Mouse (Mus musculus): ENCODE measurements around the gene Pth2r. TPM values are rescaled to one million over a fixed set of nuclear protein-coding genes. Genes with fewer than 3 reads are reported as not detected.

Gene Pth2r
- polyA plus RNA-seq, 1 experiment from 2014 or later, result not detected

- no peak overlapping the region for H3K27ac ChIP-seq (replicated peaks)
- no peak overlapping the region for H3K9ac ChIP-seq
- no peaks in the 10 kb centered on the region for H3K36me3 ChIP-seq
- no peaks in the 10 kb centered on the region for H3K4me1 ChIP-seq
- no peak overlapping the region for H3K4me2 ChIP-seq
- no peaks in the 10 kb centered on the region for H3K9me3 ChIP-seq
- H3K27me3 ChIP-seq (replicated peaks), result no peaks in the 10 kb centered on the region
- H3K4me3 ChIP-seq, result no peak overlapping the region
- ATAC-seq (ENCODE audit: extremely low read depth, insufficient number of reproducible peaks, low FRiP score, low TSS enrichment), result no peak
- 69% methylated on average over 5 of the region's 5 CpGs for WGBS
Observed at GRCm38 (mm10) chr1:65334026-65334425, 52.2 kb downstream of the Pth2r start.

GRCm38 (mm10) chr1:65337768-65338167 is 55.9 kb downstream of the Pth2r start:
- no peaks in the 10 kb centered on the region for H3K9me3 ChIP-seq
- no peak overlapping the region for H3K4me2 ChIP-seq
- H3K9ac ChIP-seq, result no peak overlapping the region
- WGBS, result 80% methylated on average over 2 of the region's 2 CpGs
- no peak overlapping the region for H3K27ac ChIP-seq (replicated peaks)
- no peaks in the 10 kb centered on the region for H3K27me3 ChIP-seq (replicated peaks)
- H3K4me1 ChIP-seq, result no peaks in the 10 kb centered on the region
- H3K36me3 ChIP-seq, result no peaks in the 10 kb centered on the region
- H3K4me3 ChIP-seq, result no peak overlapping the region
- ATAC-seq (ENCODE audit: extremely low read depth, insufficient number of reproducible peaks, low FRiP score, low TSS enrichment), result no peak

GRCm38 (mm10) chr1:65340240-65340639 is 58.4 kb downstream of the Pth2r start:
- no peaks in the 10 kb centered on the region for H3K36me3 ChIP-seq
- no peak overlapping the region for H3K9ac ChIP-seq
- no peak overlapping the region for H3K4me3 ChIP-seq
- ATAC-seq (ENCODE audit: extremely low read depth, insufficient number of reproducible peaks, low FRiP score, low TSS enrichment), result no peak
- H3K4me2 ChIP-seq, result no peak overlapping the region
- 58% methylated on average over 2 of the region's 2 CpGs for WGBS
- no peaks in the 10 kb centered on the region for H3K9me3 ChIP-seq
- H3K27ac ChIP-seq (replicated peaks), result no peak overlapping the region
- no peaks in the 10 kb centered on the region for H3K27me3 ChIP-seq (replicated peaks)
- no peaks in the 10 kb centered on the region for H3K4me1 ChIP-seq

- Histone ChIP-seq H3K4me3 (no peak overlapping the region), H3K27me3 (replicated peaks) (no peaks in the 10 kb centered on the region), H3K4me2 (no peak overlapping the region), H3K36me3 (no peaks in the 10 kb centered on the region), H3K9ac (no peak overlapping the region), H3K4me1 (no peaks in the 10 kb centered on the region), H3K9me3 (no peaks in the 10 kb centered on the region), H3K27ac (replicated peaks) (no peak overlapping the region)
- ATAC-seq (ENCODE audit: extremely low read depth, insufficient number of reproducible peaks, low FRiP score, low TSS enrichment), result no peak
- WGBS, result 68% methylated on average over 2 of the region's 2 CpGs
Observed at GRCm38 (mm10) chr1:65352979-65353378, 71.1 kb downstream of the Pth2r start.

- no peak overlapping the region for H3K4me2 ChIP-seq
- H3K27ac ChIP-seq (replicated peaks), result no peak overlapping the region
- H3K9me3 ChIP-seq, result no peaks in the 10 kb centered on the region
- no peaks in the 10 kb centered on the region for H3K27me3 ChIP-seq (replicated peaks)
- ATAC-seq (ENCODE audit: extremely low read depth, insufficient number of reproducible peaks, low FRiP score, low TSS enrichment), result no peak
- H3K9ac ChIP-seq, result no peak overlapping the region
- no peak overlapping the region for H3K4me3 ChIP-seq
- H3K36me3 ChIP-seq, result no peaks in the 10 kb centered on the region
- H3K4me1 ChIP-seq, result no peaks in the 10 kb centered on the region
Observed at GRCm38 (mm10) chr1:65354153-65354552, 72.3 kb downstream of the Pth2r start.

GRCm38 (mm10) chr1:65388328-65388727 is 106.5 kb downstream of the Pth2r start:
- Histone ChIP-seq H3K9ac (no peak overlapping the region), H3K27ac (replicated peaks) (no peak overlapping the region), H3K4me3 (no peak overlapping the region), H3K27me3 (replicated peaks) (no peaks in the 10 kb centered on the region), H3K36me3 (no peaks in the 10 kb centered on the region), H3K4me1 (no peaks in the 10 kb centered on the region), H3K9me3 (no peaks in the 10 kb centered on the region), H3K4me2 (no peak overlapping the region)
- 27% methylated on average over 15 of the region's 15 CpGs for WGBS
- ATAC-seq (ENCODE audit: extremely low read depth, insufficient number of reproducible peaks, low FRiP score, low TSS enrichment), result no peak

- WGBS, result 91% methylated on average over 15 of the region's 15 CpGs
- Histone ChIP-seq H3K4me1 (no peaks in the 10 kb centered on the region), H3K4me3 (no peak overlapping the region), H3K9me3 (no peaks in the 10 kb centered on the region), H3K27me3 (replicated peaks) (no peaks in the 10 kb centered on the region), H3K36me3 (no peaks in the 10 kb centered on the region), H3K4me2 (no peak overlapping the region), H3K9ac (no peak overlapping the region), H3K27ac (replicated peaks) (no peak overlapping the region)
- ATAC-seq (ENCODE audit: extremely low read depth, insufficient number of reproducible peaks, low FRiP score, low TSS enrichment), result no peak
Observed at GRCm38 (mm10) chr1:65389621-65390020, 107.8 kb downstream of the Pth2r start.

- H3K4me1 ChIP-seq, result no peaks in the 10 kb centered on the region
- no peak overlapping the region for H3K27ac ChIP-seq (replicated peaks)
- no peak overlapping the region for H3K4me2 ChIP-seq
- 72% methylated on average over 5 of the region's 5 CpGs for WGBS
- H3K36me3 ChIP-seq, result no peaks in the 10 kb centered on the region
- no peak for ATAC-seq (ENCODE audit: extremely low read depth, insufficient number of reproducible peaks, low FRiP score, low TSS enrichment)
- H3K27me3 ChIP-seq (replicated peaks), result no peaks in the 10 kb centered on the region
- no peaks in the 10 kb centered on the region for H3K9me3 ChIP-seq
- no peak overlapping the region for H3K4me3 ChIP-seq
- no peak overlapping the region for H3K9ac ChIP-seq
Observed at GRCm38 (mm10) chr1:65407441-65407840, 125.6 kb downstream of the Pth2r start.

- Histone ChIP-seq H3K4me2 (no peak overlapping the region), H3K4me3 (no peak overlapping the region), H3K27me3 (replicated peaks) (no peaks in the 10 kb centered on the region), H3K9ac (no peak overlapping the region), H3K36me3 (no peaks in the 10 kb centered on the region), H3K9me3 (no peaks in the 10 kb centered on the region), H3K27ac (replicated peaks) (no peak overlapping the region), H3K4me1 (no peaks in the 10 kb centered on the region)
- WGBS, result 86% methylated on average over 2 of the region's 2 CpGs
- no peak for ATAC-seq (ENCODE audit: extremely low read depth, insufficient number of reproducible peaks, low FRiP score, low TSS enrichment)
Observed at GRCm38 (mm10) chr1:65420909-65421308, 139.1 kb downstream of the Pth2r start.

GRCm38 (mm10) chr1:65422501-65423010 is 140.7 kb downstream of the Pth2r start:
- H3K27me3 ChIP-seq (replicated peaks), result no peaks in the 10 kb centered on the region
- no peak for ATAC-seq (ENCODE audit: extremely low read depth, insufficient number of reproducible peaks, low FRiP score, low TSS enrichment)

More at GRCm38 (mm10) chr1:65422501-65423010, 140.7 kb downstream of the Pth2r start:
- no peak overlapping the region for H3K27ac ChIP-seq (replicated peaks)
- H3K4me3 ChIP-seq, result no peak overlapping the region
- H3K9me3 ChIP-seq, result no peaks in the 10 kb centered on the region
- no peak overlapping the region for H3K4me2 ChIP-seq
- no peak overlapping the region for H3K9ac ChIP-seq
- H3K36me3 ChIP-seq, result no peaks in the 10 kb centered on the region
- no peaks in the 10 kb centered on the region for H3K4me1 ChIP-seq
